Mouse (Mus musculus) frontal cortex, postnatal 14 days (tissue): ENCODE measurements around the gene Tmem121.

Source experiments
- DNase-seq, 2 experiments: peaks; one replicate each; pipeline ENCODE4 v3.0.0; 2022; ENCODE audit warnings: low spot score in 2 of 2

Gene Tmem121

GRCm38 (mm10) chr12:113185442-113186291, at the start of gene Tmem121:
TSS of gene Tmem121 (plus strand) at chr12:113185930.
- DNase-seq = peak in 1 of 2 experiments; percentile 37

- no peak for DNase-seq
These were observed 49.2 kb upstream of the Tmem121 start for GRCm38 (mm10) chr12:113136492-113137020.

DNA sequence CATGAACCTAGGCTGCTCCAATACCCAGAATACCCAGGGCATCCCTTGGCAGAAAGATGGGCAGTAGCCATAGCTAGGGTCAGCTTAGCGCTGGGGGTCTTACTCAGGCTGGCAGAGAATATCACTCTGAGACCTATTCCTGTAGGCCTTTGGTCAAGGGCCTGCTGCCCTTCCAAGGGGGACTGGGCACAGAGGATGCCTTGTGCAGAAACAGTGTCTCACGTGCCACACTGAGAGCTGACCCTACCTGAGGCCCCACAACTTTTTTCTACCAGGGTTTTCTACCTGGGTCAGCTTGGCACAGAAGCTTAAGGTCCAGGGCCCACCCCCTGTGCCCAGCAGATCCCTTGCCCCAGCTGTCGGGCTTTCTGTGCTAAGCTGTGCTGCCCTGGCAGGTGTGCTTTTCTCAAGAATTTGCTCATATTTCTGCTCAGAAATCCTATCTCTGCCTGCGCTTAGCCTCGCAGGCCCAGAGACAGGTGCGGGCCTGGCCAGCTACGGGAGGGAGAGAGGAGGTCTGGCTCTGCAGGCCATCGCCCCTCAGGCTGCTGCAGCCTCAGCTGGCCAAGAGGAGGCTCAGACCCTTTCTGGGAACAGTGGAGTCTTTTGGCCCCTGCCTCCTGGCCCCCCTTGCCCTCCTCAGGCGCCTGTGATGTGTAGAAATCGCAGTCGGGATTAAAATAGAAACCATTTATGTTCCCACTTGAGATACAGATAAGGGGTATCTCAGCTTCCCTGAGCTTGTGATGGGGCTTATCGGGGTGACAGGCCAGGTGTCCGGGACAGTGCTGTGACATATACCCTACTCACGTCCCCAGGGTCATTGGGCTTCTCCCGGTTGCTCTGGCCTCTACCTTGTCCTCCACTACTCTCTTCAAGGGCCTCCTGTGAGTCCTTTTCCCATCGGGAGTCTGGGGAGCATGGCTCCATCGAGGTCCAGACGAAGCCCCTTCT, 48.2 kb upstream of the Tmem121 start:
- no peak for DNase-seq

DNA sequence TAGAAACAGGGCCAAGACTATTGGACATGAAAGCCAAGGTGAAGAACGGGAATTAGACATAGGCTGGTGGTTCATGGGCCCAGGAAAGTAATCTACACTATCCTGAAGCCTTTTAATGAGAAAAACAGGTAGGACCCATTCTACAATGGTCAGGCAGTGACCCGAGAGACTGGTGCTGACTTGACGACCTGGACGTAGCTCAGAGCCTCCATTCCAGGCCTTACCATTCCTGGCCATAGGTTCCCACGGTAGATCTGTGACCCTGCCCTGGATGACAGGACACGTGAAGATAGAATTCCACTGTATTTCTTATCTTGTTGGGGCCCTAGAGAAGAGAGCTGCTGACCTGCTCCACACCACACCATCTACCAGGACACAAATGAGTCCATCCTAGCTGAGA, 47.4 kb upstream of the Tmem121 start:
- DNase-seq = no peak

DNA sequence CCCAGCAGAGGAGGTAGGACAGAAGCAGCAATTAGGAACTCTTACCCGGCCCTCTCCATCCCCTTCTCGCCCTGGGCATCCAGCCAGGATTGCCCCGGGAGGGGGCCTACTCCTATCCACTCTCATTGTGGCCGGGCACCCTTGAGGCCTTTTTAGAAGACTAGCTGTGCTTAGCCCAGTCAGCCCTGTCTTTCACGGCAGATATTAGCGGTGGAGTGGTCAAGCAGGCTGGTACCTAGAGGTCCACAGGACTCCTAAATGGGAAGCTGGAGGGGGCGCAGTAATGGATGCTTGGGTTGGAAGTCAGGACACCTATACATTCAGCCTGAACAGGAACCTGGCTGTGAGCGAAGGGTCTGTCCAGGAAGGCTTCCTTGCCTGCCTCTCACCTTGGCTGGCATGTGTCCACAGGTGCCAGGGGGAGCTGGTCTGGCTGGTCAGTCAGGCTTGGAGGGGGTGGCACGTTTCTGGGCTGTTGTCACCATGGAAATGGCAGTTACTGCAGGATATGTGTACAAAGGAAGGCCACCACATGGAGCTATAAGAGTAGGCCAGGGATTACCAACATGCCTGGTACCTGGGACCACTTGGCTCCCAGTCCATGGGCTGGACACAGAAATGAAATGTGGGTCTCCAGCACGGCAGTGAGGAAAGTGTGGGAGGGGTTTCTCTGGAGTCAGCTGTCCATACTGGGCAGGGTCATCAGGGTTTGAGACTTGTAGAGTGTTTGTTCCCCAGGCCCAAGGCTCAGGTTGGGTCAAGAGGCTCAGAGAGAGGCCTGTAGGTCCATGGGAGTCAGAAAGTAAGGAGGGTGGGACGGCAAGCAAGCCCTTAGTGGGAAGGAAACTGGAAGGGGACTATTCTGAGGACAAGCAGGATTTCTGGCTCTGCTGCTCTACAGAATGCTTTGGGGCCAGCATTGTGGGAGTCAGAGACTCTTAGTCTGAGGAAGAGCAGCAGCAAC, 46.5 kb upstream of the Tmem121 start:
- no peak for DNase-seq

GRCm38 (mm10) chr12:113139908-113140615, 45.7 kb upstream of the Tmem121 start, which contains the start of gene Crip2:
TSS of gene Crip2 (plus strand) at chr12:113140236.
- peak; percentile 92 to 93 for DNase-seq

GRCm38 (mm10) chr12:113140616-113141411, 44.9 kb upstream of the Tmem121 start:
- DNase-seq = no peak

DNA sequence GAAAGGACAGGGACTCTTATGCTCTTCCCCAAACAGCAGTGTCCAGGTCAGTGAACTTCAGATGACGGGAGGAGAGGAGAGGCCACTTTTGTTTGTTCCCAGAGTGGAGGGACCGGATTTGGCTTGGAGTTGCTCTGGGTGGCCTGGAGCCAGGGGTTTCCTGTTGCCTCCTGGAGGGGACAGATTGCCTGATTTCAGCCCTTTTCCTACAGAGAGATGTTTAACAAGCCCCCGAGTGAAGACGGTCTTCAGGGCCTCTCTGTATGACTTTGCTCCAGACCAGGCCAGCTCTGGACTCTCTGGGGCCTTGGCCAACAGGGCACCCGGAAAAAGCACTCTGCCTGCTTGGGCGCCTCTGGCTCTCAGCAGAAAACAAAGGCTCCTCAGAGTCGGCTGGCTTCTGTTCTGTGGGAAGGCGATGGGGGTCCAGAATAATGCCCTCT, 44.2 kb upstream of the Tmem121 start:
- DNase-seq = no peak

DNA sequence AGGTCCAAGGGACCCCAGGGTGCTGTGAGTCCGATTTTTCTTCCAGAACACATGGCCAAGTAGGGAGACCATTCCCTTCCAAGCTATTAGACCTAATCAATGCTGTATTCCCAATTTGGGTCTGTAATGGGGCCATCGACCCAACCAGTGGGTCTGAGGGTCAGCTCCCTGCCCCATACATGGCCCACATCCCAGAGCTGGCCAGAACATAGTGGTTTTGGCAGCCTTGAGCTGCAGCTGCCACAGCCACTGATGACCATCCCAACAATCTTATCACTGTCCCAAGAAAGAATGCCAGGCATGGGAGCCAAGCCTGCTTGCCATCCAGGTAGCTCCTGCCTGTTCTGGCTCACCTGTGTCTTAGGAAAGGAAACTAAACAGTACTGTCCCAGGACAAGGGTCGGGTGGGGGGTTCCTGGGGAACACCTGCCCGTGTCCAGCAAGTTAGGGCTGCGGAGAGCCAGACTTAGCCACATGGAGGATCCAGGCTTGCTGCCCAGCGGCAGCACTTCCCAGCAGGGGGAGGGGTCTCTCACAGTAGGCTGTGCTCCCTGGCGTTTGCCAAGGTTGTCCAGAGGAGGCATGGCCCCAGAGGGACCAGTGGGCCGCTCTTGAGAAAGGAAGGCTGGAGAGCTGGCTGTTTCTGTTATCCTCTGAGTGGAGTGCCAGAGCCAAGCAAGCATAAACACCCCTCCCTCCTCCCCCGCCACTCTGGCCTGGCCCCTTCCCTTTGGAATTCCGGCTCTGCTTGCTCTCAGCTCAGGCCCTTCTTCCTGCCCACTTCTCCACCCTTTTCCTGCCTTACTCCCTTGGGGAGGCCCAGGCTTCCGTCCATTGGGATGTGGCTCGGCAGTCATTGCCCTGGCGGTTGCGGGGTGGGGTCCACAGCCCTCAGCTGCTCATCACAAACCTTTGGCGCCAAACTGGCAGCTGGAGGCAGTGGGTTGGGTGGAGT, 43.4 kb upstream of the Tmem121 start:
- peak in 1 of 2 experiments; percentile 46 for DNase-seq

GRCm38 (mm10) chr12:113143164-113143563, 42.6 kb upstream of the Tmem121 start:
- no peak for DNase-seq

- DNase-seq = no peak
These were observed 41.6 kb upstream of the Tmem121 start for GRCm38 (mm10) chr12:113144001-113144756.

DNA sequence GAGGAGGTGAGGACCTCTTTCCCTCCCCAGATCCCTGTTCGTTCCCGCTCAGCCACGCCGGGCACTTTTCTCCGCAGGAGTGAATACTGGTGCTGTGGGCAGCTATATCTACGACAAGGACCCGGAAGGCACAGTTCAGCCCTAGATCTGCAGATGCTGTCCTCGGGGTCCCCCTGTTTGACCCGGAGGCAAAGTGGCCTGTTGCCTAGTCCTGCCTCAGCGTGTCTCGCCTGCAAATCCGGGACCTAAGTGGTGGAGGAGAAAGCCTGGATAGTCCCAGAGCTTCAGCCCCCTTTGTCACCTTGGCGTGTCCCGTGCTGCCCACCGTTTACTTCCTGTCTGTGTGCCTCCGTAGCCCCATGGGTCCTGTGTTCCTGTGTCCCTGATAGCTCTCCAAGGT, 40.8 kb upstream of the Tmem121 start:
- DNase-seq = no peak

DNA sequence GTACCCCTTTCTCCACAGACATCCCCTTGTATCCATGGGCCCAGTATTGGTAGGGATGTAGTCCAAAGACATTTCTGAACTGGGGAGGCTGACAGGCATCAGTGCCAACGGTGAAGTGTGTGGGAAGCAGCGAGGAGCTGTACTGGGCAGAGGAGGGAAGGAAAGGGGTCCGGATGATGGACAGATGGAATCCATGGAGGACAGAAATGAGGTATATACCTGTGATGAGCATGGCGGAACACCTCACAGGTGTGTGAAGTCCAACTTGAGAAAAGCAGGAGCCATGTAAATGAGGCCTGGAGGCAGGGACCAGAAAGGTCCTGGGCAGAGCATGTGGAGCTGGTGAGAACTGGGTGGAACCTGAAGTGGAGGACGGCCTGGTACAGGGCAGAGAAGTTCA, 40.1 kb upstream of the Tmem121 start:
- no peak for DNase-seq

DNA sequence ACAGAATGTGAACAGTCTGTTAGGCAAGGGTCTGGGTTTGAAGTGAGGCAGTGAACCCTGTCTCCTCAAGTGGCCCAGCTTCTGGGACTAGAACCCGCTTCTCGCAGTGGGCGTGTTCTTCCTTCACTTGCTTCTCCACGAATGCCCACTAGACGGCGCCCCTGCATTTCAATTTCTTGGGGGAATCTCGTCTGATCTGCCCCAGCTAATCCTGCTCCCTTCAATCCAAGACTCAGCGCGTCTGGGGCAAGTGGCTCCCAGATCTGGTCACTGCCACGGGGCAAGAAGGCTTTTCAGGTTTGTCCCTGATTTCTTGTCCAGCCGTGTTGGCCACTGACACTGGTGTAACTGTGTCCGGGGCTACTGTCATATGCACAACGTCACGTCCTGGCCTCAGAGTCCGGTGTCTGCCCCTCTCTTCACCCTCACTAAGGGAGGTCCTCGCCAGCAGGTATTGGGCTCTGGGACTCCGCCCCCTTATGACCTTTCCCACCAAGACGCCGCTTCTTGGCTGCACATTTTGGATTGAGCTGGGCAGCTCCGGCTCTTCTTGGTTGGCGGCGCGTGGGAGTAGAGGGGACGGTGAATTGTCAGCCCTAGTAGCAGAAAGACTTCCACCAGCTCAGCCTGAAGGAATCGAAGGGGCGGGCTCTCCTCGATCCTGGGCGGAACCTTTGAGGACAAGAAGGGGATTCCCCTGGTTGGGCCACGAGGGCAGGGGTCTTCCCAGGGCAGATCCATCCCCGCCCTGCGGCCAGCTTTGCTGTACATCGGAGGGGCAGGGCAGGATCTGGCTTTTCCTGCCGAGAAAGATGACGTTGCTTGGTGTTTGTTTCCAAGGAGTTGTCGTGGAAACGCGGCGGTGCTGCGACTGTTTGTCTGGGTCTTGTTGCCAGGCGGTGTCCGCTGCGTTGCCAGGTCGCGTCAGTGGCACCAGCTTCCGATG, 39.3 kb upstream of the Tmem121 start, which contains the start of gene Crip1:
TSS of gene Crip1 (plus strand) at position 205 of the 946 bp plus-strand sequence.
- peak; percentile 82 to 84 for DNase-seq

DNA sequence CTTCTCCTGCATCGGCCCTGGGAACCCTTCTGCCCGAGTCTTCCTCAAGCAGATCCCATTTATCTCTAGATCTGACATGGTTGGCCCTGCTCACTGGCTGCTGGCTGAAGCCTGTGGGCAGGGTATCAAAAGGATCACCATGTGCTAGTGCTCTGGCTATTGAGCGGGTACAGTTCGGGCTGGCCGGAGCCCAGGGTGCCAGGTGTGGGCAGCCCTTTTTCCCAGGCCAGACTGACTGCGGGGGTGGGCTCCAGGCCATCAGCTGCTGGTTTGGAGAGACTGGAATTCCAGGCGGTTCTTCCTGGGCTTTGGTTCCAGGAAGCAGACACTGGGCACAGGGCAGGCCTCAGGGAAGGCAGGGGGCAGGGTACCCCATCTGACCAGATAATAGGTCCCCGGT, 38.2 kb upstream of the Tmem121 start:
- DNase-seq = no peak

- DNase-seq = no peak
These were observed 37.2 kb upstream of the Tmem121 start for GRCm38 (mm10) chr12:113148381-113149035.
